Mouse (Mus musculus) ovary, postnatal 14 days (tissue): Measurements from ENCODE around the gene Cchcr1.
A peak's percentile ranks its signal among the peaks of the same experiment; 100 is the strongest.

Experiments used
- DNase-seq: peaks from one replicate; pipeline ENCODE4 v3.0.0; 2022; ENCODE audit warnings: low spot score

The Cchcr1 gene

DNA sequence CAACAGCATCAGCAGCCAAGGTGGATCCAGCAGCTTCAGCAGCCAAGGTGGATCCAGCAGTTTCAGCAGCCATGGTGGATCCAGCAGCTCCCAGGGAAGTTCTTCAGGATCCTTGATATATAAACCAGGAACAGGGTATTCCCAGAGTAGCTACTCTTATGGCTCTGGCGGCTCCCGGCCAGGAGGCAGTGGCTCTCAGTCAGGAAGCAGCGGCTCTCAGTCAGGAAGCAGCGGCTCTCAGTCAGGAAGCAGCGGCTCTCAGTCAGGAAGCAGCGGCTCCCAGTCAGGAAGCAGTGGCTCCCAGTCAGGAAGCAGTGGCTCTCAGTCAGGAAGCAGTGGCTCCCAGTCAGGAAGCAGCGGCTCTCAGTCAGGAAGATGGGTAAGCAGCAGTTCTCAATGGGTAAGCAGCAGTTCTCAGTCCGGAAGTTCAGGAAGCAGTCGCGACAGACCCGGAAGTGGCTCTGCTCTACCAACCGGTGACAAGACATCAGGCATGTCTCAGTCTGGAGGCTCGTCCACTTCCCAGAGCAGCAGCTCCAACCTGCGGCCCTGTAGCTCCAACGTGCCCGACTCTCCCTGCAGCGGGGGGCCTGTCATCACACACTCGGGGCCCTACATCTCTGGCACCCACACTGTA is 38.0 kb downstream of the Cchcr1 start:
- DNase-seq = no peak

DNA sequence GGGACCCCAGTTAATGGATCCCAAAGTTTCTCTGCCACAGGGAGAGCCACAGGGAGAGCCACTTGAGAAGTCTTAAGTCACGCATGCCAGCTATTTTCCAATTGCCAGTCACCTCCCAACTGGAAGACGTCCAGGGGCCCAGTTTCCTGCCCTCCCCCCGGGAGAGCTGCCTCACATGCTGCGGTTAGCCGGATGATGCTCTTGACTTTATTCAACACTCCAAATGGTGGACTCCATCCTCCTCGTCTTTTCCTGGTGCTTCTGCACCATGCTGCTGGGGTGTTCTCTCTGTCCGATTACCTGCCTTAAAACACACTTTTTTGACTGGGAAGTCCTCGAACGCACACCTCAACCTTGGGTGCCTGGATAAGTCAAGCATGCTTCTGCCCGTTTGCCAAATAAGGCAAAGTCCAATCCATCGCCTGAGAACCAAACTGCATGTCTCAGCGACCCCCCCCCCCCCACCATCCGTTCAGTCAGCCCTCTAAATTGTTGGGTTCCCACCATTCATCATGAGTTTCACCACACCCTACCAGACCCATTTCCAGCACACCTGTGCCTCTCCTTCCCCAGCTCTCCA is 39.4 kb downstream of the Cchcr1 start:
- no peak for DNase-seq

DNA sequence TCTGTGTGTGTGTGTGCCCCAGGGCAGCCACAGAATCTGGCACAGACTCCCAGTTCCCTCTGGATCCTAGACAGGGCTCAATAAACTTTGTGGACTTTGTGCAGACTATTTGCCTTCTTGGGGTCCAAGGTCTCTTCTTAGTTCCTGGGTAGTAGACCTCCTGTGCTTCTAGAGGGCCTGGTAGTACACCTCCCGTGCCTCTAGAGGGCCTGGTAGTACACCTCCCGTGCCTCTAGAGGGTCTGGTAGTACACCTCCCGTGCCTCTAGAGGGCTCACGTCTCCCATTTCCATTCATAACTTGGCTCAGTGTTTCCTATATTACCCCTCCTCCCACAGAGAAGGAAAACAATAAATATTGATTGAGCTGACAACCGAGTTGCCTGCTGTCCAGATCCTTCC is 39.9 kb downstream of the Cchcr1 start:
- DNase-seq = peak; percentile 50

DNA sequence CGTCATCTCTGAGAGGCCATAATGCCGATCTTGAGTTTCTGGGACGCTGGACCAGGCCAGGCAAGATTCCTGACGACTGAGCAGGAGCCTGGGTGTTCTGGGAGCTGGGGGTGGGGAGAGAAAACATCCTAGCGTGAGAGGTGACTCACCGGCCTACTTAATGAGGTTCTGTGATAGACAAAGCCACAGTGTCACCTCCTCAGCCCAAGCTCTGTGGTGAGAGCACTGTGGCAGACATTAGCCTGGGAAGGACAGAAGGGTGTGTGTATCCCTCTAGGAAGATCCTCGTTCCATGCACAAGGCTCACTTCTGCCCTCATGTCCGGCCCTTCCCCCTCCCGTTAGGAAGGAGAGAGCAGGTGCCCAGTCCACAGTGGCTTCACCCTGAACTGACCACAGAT is 40.5 kb downstream of the Cchcr1 start:
- DNase-seq = no peak

DNA sequence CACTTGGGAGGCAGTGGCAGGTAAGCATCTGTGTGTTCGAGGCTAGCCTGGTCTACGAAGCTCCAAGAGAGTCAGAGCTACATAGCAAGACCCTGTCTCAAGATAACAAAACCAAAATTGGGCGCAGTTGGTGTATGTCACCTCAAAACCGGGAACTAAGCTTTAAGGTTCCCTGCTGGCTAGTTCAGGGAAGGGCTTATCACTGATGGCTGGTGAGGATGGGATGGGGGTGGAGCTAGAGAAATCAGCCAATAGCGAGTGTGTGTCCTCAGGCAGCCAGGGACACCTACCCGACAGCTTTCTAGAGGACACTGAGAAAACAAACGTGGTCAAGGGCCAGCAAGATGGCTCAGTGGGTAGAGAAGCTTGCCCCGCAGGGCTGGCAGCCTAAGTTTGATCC is 41.3 kb downstream of the Cchcr1 start:
- no peak for DNase-seq

DNA sequence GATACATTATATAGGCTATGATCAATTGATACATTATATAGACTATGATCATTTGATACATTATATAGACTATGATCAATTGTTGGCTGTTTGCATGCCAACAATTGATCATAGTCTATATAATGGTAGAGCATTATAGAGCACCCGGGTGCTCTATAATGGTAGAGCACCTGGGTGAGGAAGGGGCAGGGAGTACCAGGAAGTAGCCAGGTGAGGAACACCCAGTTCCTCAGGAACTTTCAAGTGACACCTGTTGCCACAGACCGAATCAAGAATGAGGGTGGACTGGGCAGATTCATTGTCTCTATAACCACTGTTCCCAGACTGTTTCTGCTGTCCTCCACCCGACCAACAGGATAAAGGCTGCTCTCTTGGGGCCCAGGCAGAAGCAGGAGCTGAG is 50.2 kb downstream of the Cchcr1 start, which contains the start of gene 2300002M23Rik:
TSS of gene 2300002M23Rik (plus strand) at position 301 of the 400 bp plus-strand sequence.
- DNase-seq = no peak

DNA sequence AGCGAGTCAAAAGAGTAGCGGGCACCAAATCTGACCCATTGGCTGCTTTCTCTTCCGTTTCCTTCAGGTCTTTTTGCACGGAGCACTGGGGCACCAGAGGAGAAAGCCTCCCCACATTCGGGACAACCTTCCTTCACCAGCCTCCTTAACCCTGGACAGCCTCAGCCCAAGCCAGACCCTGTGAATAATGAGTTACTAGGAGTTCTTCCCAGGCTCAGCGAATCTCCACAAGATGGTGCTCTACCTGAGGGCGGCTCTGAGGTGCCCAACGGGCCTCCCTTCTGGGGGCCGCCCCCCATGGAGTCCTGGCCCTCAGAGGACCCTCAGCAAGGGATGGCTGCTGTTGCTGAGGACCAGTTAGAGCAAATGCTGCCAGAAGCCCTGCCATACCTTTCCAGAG is 50.9 kb downstream of the Cchcr1 start:
- DNase-seq = no peak

DNA sequence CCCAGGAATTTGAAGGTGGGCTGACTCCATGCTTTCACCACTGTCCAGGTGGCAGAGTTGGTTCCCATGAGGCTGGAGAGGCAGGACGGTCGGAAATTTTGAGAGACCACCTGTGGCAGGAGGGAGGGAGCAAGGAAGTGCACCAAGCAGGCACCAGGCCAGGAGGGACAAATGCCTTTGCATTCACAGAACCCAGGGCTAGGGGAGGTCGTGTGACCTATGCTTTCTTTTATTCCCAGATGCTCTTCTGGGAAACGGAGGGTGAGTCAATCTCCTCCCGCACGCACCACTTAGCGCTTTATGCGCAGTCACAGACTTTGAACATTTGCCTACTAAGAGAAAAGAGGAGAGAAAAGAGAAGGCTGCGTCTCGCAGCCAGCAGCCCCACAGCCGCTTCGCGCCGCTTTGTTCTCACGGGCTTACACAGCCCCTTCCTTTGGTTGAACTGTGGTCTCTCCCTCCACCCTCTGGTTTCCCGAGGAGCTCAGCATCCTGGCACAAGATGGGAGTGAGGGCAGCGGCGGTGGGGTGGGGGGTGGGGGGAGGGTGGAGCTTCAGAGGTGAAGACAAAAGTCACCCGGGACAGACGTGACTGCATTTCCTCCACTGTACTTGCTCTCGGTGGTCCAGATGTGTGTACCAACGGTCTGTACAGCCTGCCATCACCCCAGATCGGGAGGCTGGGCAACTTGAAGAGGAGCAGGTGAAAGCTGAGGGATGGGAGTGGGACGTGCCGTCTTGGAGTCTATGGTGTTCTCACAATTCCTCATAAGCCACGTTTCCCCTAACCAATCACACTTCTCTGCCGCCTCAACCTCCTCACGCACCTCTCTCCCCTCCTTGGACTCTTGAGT is 52.4 kb downstream of the Cchcr1 start:
- DNase-seq = no peak

DNA sequence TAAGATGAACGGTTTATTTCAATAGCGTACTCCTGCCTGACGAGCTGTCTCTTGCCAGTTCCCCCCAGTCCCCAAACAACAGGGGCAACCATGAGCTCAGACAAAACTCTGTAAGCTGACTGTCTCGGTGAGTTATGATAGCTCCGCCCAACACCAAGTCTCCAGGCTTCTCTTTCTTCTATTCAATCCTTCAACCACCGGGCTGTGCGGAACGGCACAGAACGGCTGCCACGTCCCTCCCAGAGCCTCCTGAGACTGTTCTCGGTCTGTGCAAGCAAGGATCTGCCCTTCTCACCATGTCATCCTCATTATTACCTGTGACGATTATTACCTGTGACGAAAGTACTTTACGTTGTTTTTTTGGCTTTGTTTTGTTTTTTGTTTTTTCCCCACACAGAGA is 53.9 kb downstream of the Cchcr1 start:
- DNase-seq = no peak

DNA sequence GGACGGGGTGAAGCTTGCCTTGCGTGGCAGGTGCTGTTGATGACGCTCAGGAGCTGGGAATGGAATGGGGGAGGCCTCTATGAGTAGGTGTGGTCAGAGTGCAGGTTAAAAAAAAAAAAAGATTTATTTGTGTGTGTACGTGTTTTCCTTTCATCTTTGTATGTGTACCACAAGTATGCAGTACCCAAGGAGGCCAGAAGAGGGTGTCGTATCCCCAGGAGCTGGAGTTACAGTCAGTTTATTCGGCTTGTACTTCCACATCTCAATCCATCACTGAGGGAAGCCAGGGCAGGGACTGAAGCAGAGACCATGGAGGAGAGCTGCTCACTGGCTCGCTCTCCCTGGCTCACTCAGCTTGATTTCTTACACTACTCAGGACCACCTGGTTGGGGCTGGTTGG is 54.6 kb downstream of the Cchcr1 start:
- no peak for DNase-seq

DNA sequence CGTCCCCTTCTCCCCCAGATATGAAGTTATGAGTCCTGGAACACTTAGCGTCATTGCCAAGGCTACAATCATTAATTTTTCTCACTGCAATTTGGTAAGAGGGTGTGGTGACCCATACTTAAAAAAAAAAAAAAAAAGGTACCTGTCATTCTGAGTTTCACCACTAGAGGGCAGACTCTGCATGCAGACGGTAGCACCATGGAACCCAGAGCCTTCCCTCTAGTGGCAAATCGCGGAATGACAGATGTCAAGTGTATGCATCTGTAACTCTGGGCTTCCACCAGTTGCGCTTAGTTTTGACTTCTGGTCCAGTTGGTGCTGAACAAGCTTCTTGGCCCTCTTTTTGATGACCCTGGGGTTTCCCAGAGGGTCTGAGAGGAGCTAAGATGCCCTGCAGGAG is 61.3 kb downstream of the Cchcr1 start:
- DNase-seq = peak; percentile 81
